Mouse (Mus musculus) ES-Bruce4 (cell line): ENCODE data around the gene Ss18l1.

Experiments
- CTCF ChIP-seq: IDR thresholded peaks from one replicate; pipeline ENCODE4 v1.8.1; 2011; ENCODE audit warnings: low read depth, low read length
- POLR2A ChIP-seq: IDR thresholded peaks from one replicate; pipeline ENCODE4 v1.8.1; 2011; ENCODE audit warnings: low read length; ENCODE audit not compliant: insufficient read depth

GRCm38 (mm10) chr2:180024401-180025098 lies 17.8 kb upstream of the Ss18l1 start, which contains the start of gene Lsm14b:
- TF ChIP-seq CTCF (no peak), POLR2A (peak; percentile 16)
